11 mouse cellular contexts compared by ENCODE assay signal in the genomic region with DNA sequence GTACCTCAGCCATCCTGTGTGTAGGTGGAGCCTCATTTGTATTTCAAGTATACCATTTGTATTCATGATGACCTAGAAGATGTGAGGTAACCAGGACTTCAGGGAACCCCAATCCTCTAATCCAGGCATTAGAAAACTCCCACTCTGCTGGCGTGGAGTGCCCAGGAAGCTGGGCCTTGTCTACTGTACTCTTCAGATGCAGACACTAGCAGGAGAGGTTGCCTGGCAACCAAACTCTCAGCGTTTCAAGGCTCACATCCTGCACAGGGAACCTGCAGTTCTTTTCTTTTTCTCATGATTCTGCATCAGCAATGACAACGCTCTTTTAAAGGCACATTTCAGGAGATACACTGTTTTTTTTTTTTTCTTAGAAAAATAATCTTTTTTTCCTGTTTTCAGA.
DNase-seq lines count a peak whose midpoint lies in the region; ATAC-seq lines count a peak whose summit lies in the region.
"Had no signal": no experiment of that assay in that cellular context is flagged by ENCODE, and none has a peak within 500 bp of the region (broad histone marks: within the 10 kb centered on the region; RNA-seq: fewer than 3 reads in every experiment).

No protein-coding gene starts in this region.

- WGBS in hindbrain, embryonic 16.5 days = 27% methylated on average over 3 of the region's 3 CpGs
- 14% methylated on average over 3 of the region's 3 CpGs for WGBS in midbrain, embryonic 16.5 days

- H3K9ac ChIP-seq in hindbrain, embryonic 16.5 days (ENCODE audit: low read depth, low read length) = no peak overlapping the region
- H3K9ac ChIP-seq in midbrain, embryonic 16.5 days (ENCODE audit: low read depth, low read length) = no peak overlapping the region
- H3K9ac ChIP-seq: intestine, embryonic 15.5 days; limb, embryonic 13.5 days had no signal

- peak; percentile 75 for ATAC-seq in CD4-positive, CD25-positive, alpha-beta regulatory T cell, adult 4 months
- peak; percentile 92 for ATAC-seq in hindbrain, embryonic 16.5 days
- ATAC-seq in midbrain, embryonic 16.5 days = peak; percentile 95
- ATAC-seq: intestine, embryonic 15.5 days had no signal

- no peak overlapping the region for H3K4me3 ChIP-seq in hindbrain, embryonic 16.5 days (ENCODE audit: low read length)
- no peak overlapping the region for H3K4me3 ChIP-seq in midbrain, embryonic 16.5 days (ENCODE audit: low read depth, low read length)
- H3K4me3 ChIP-seq: intestine, embryonic 15.5 days; limb, embryonic 13.5 days had no signal

- no peak overlapping the region for H3K4me2 ChIP-seq in hindbrain, embryonic 16.5 days (ENCODE audit: low read length)
- no peak overlapping the region for H3K4me2 ChIP-seq in midbrain, embryonic 16.5 days (ENCODE audit: low read length)
- H3K4me2 ChIP-seq: intestine, embryonic 15.5 days; limb, embryonic 13.5 days had no signal

- H3K9me3 ChIP-seq in hindbrain, embryonic 16.5 days (ENCODE audit: control insufficient read depth, low read length) = no peaks in the 10 kb centered on the region
- H3K9me3 ChIP-seq in midbrain, embryonic 16.5 days (replicated peaks; ENCODE audit: control insufficient read depth, low read length, poor library complexity, severe bottlenecking) = no peaks in the 10 kb centered on the region
- H3K9me3 ChIP-seq: intestine, embryonic 15.5 days; limb, embryonic 13.5 days had no signal

- peaks cover 2% of the 10 kb centered on the region for H3K4me1 ChIP-seq in hindbrain, embryonic 16.5 days (ENCODE audit: control insufficient read depth, insufficient read depth, low read depth, low read length)
- H3K4me1 ChIP-seq in midbrain, embryonic 16.5 days (ENCODE audit: control insufficient read depth, insufficient read depth, low read length) = peaks cover 10% of the 10 kb centered on the region
- H3K4me1 ChIP-seq: intestine, embryonic 15.5 days had no signal

- DNase-seq in 416B (ENCODE audit: low read depth) = peak; percentile 24
- DNase-seq in kidney, adult 11 months = no peak
- no peak for DNase-seq in urinary bladder, postnatal 14 days (ENCODE audit: low spot score)
- DNase-seq in adrenal gland, adult 8-10 months = no peak
- DNase-seq: heart, adult 11 months had no signal

- no peaks in the 10 kb centered on the region for H3K27me3 ChIP-seq in hindbrain, embryonic 16.5 days (replicated peaks; ENCODE audit: control insufficient read depth, insufficient read depth, low read length)
- H3K27me3 ChIP-seq in midbrain, embryonic 16.5 days (ENCODE audit: control insufficient read depth, insufficient read depth, low read depth, low read length) = no peaks in the 10 kb centered on the region
- H3K27me3 ChIP-seq: intestine, embryonic 15.5 days; limb, embryonic 13.5 days had no signal

- H3K36me3 ChIP-seq in hindbrain, embryonic 16.5 days (ENCODE audit: control insufficient read depth, insufficient read depth, low read length) = peaks cover 11% of the 10 kb centered on the region; the same call in 1 of the 2 replicates
- peaks cover 13% of the 10 kb centered on the region for H3K36me3 ChIP-seq in midbrain, embryonic 16.5 days (ENCODE audit: control insufficient read depth, insufficient read depth, low read length)

- no peak overlapping the region; the same call in 1 of the 2 replicates for H3K27ac ChIP-seq in hindbrain, embryonic 16.5 days (ENCODE audit: low read depth, low read length)
- peak overlapping the region; percentile 85 for H3K27ac ChIP-seq in midbrain, embryonic 16.5 days (ENCODE audit: low read length)
- H3K27ac ChIP-seq: intestine, embryonic 15.5 days; limb, embryonic 13.5 days; macrophage had no signal
